Comparison of ENCODE assay signal across 9 mouse cellular contexts in the genomic region with DNA sequence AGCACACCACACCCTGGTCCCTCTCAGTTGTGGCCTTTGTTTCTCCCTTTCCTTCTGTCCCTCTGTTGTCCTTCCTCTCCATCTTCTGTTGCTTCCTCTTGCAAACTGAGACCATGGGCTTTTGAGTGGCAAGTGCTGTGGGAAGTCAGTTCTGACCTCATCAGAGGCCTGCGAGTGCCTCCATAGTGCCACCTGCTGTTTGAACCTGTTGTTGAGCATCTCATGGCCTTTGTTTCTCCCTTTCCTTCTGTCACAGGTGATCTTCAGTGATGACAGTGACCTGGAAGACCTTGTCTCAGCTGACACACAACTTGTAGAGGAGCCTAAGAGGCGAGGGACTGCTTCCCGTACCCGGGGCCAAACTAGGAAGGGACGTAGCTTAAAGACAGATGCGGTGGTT. TPM values are rescaled to one million over a fixed set of nuclear protein-coding genes. Genes with fewer than 3 reads are reported as not detected.
DNase-seq lines count a peak whose midpoint lies in the region; ATAC-seq and TF ChIP-seq lines count a peak whose summit lies in the region.
"Had no signal": no experiment of that assay in that cellular context is flagged by ENCODE, and none has a peak within 500 bp of the region (broad histone marks: within the 10 kb centered on the region; RNA-seq: fewer than 3 reads in every experiment).

No protein-coding gene starts in this region.

- ATAC-seq in hindbrain, embryonic 12.5 days (ENCODE audit: low FRiP score), result no peak
- peak; percentile 71 for ATAC-seq in megakaryocyte-erythroid progenitor cell, adult 5-6 weeks (replicated peaks; ENCODE audit: low FRiP score, low TSS enrichment, poor library complexity, severe bottlenecking)

- no peak overlapping the region for H3K27ac ChIP-seq in hindbrain, embryonic 10.5 days
- no peak overlapping the region for H3K27ac ChIP-seq in hindbrain, embryonic 12.5 days
- H3K27ac ChIP-seq in CH12.LX (ENCODE audit: insufficient read depth, low read depth), result 0 out of 2 replicates have a peak overlapping the region, but pooled peaks have one; percentile 1
- H3K27ac ChIP-seq: limb, embryonic 13.5 days had no signal

- no peak overlapping the region for H3K4me2 ChIP-seq in hindbrain, embryonic 12.5 days (replicated peaks)
- H3K4me2 ChIP-seq in CH12.LX (ENCODE audit: insufficient read depth, low read depth, poor library complexity, severe bottlenecking), result no peak overlapping the region
- H3K4me2 ChIP-seq: limb, embryonic 13.5 days had no signal

- H3K4me1 ChIP-seq in hindbrain, embryonic 10.5 days (replicated peaks), result no peaks in the 10 kb centered on the region
- no peaks in the 10 kb centered on the region for H3K4me1 ChIP-seq in hindbrain, embryonic 12.5 days
- H3K4me1 ChIP-seq in CH12.LX (ENCODE audit: control insufficient read depth in 1 of 2, insufficient read depth in 2 of 2), result peaks cover under 1 to 21% of the 10 kb centered on the region in 2 experiments; a peak in 2 of 4 replicates
- H3K4me1 ChIP-seq: limb, embryonic 13.5 days had no signal

- WGBS in hindbrain, embryonic 10.5 days, result 92% methylated on average over 6 of the region's 6 CpGs
- WGBS in hindbrain, embryonic 12.5 days, result 87% methylated on average over 6 of the region's 6 CpGs

- in situ Hi-C loops in CH12.LX (cut with MboI; ENCODE audit: low pct_ligation_motif_present, low pct_unique_long_range_greater_than_20kb, low sequenced_read_pairs), result loop anchor here (5.0 kb wide), 2 partner anchors 34 to 79 kb away; no protein-coding TSS in a partner anchor

- DNase-seq in hindbrain, embryonic 10.5 days (ENCODE audit: low spot score), result peak; percentile 43
- peak; percentile 82 for DNase-seq in CH12.LX (ENCODE audit: extremely low read depth)
- peak; percentile 69 for DNase-seq in cerebellum, adult 18-20 months
- peak; percentile 60 for DNase-seq in gastrocnemius, postnatal 14 days
- peak; percentile 72 for DNase-seq in layer of hippocampus, adult 9-11 months
- peak; percentile 71 for DNase-seq in testis, postnatal 10 days (ENCODE audit: low spot score)

- dilution Hi-C loops in CH12.LX (cut with MboI; ENCODE audit: extremely low pct_ligation_motif_present, extremely low pct_unique_long_range_greater_than_20kb, low sequenced_read_pairs), result no loop called here

- TF ChIP-seq POLR2A in CH12.LX (IDR thresholded peaks at IDR 0.05; ENCODE audit: low read depth, low read length), result no peak

- intact Hi-C loops in gastrocnemius, postnatal 14 days (cut with DNase I; ENCODE audit: low total_unique reads), result loop anchor here (5.0 kb wide), 1 partner anchor 74 kb away; no protein-coding TSS in a partner anchor

- H3K79me2 ChIP-seq in CH12.LX (replicated peaks; ENCODE audit: control insufficient read depth, extremely low read depth, insufficient read depth, poor library complexity, severe bottlenecking), result no peaks in the 10 kb centered on the region

- no peak overlapping the region for H3K4me3 ChIP-seq in hindbrain, embryonic 10.5 days
- H3K4me3 ChIP-seq in hindbrain, embryonic 12.5 days, result no peak overlapping the region
- no peak overlapping the region for H3K4me3 ChIP-seq in CH12.LX (replicated peaks in 1 of 3; ENCODE audit: low read depth in 2 of 3, low read length in 2 of 3, poor library complexity in 1 of 3)
- H3K4me3 ChIP-seq: limb, embryonic 13.5 days had no signal

- no peaks in the 10 kb centered on the region for H3K9me3 ChIP-seq in hindbrain, embryonic 10.5 days
- no peaks in the 10 kb centered on the region for H3K9me3 ChIP-seq in hindbrain, embryonic 12.5 days (replicated peaks)
- no peaks in the 10 kb centered on the region for H3K9me3 ChIP-seq in CH12.LX (replicated peaks; ENCODE audit: low read length)
- H3K9me3 ChIP-seq: limb, embryonic 13.5 days had no signal

- TF ChIP-seq CTCF in CH12.LX (conservative IDR thresholded peaks at IDR 0.05 in 1 of 2, IDR thresholded peaks at IDR 0.05 in 1 of 2; ENCODE audit: low read depth in 2 of 2, low read length in 2 of 2), result peak; percentile 69 to 82; a peak in 3 of 4 replicates

- H3K27me3 ChIP-seq in hindbrain, embryonic 10.5 days (ENCODE audit: insufficient read depth, poor library complexity, severe bottlenecking), result no peaks in the 10 kb centered on the region
- no peaks in the 10 kb centered on the region for H3K27me3 ChIP-seq in hindbrain, embryonic 12.5 days
- H3K27me3 ChIP-seq in CH12.LX (replicated peaks), result no peaks in the 10 kb centered on the region
- H3K27me3 ChIP-seq: limb, embryonic 13.5 days had no signal

- H3K9ac ChIP-seq in hindbrain, embryonic 12.5 days, result no peak overlapping the region
- no peak overlapping the region for H3K9ac ChIP-seq in CH12.LX (ENCODE audit: insufficient read depth, low read depth)
- H3K9ac ChIP-seq: limb, embryonic 13.5 days had no signal

- no peak for TF ChIP-seq EP300 in CH12.LX (IDR thresholded peaks at IDR 0.05; ENCODE audit: low read length)

- peaks cover 96% of the 10 kb centered on the region for H3K36me3 ChIP-seq in hindbrain, embryonic 10.5 days
- peaks cover 68% of the 10 kb centered on the region for H3K36me3 ChIP-seq in hindbrain, embryonic 12.5 days
- H3K36me3 ChIP-seq in CH12.LX (replicated peaks in 1 of 2; ENCODE audit: control insufficient read depth in 1 of 2, insufficient read depth in 1 of 2, low read length in 1 of 2), result peaks cover 74 to 86% of the 10 kb centered on the region in 2 experiments

- TF ChIP-seq RAD21 in CH12.LX (IDR thresholded peaks at IDR 0.05; ENCODE audit: low read depth, low read length), result peak; percentile 54

TF ChIP-seq in CH12.LX, 34 proteins besides CTCF, POLR2A, EP300 and RAD21:
- TF ChIP-seq SMC3 (IDR thresholded peaks at IDR 0.05; ENCODE audit: low read depth, low read length), result peak; percentile 83
- TF ChIP-seq TBP (conservative IDR thresholded peaks at IDR 0.05; ENCODE audit: low read depth, low read length), result no peak

RNA-seq across cellular contexts. Expression of a gene that starts 9.7 kb away (rescaled TPM):
- 331 and 368 TPM in 2 replicates for polyA plus RNA-seq in hindbrain, embryonic 10.5 days (2016; fragmentation: Nextera tagmentation; extraction: Ambion mirVana)
- 331 and 402 TPM in 2 replicates for polyA plus RNA-seq in hindbrain, embryonic 12.5 days (2016; fragmentation: Nextera tagmentation; extraction: Ambion mirVana)
- total RNA-seq in CH12.LX (2012; rRNA removed), result 265 and 269 TPM in 2 replicates
- 296 and 371 TPM in 2 replicates for total RNA-seq in CH12.LX (2014; rRNA removed)
- 356 and 502 TPM in 2 replicates for polyA plus RNA-seq in CH12.LX (2012; ENCODE audit: insufficient read length, low read depth)
- total RNA-seq in gastrocnemius, postnatal 14 days (2021), result 100 to 1,000 TPM; 212 to 228 TPM
- total RNA-seq in megakaryocyte-erythroid progenitor cell, adult 5-6 weeks (2014; fragmentation: Nextera tagmentation), result 210 and 293 TPM in 2 replicates
- 214 and 318 TPM in 2 replicates for total RNA-seq in megakaryocyte-erythroid progenitor cell, adult 5-6 weeks (2017)

RNA-seq across cellular contexts. Expression of a gene that starts 15.2 kb away (rescaled TPM):
- polyA plus RNA-seq in hindbrain, embryonic 10.5 days (2016; fragmentation: Nextera tagmentation; extraction: Ambion mirVana), result 119 and 120 TPM in 2 replicates
- polyA plus RNA-seq in hindbrain, embryonic 12.5 days (2016; fragmentation: Nextera tagmentation; extraction: Ambion mirVana), result 78.4 and 90.8 TPM in 2 replicates
- total RNA-seq in CH12.LX (2012; rRNA removed) (105 and 126 TPM in 2 replicates), CH12.LX (2014; rRNA removed) (121 and 133 TPM in 2 replicates)
- 132 and 166 TPM in 2 replicates for polyA plus RNA-seq in CH12.LX (2012; ENCODE audit: insufficient read length, low read depth)
- total RNA-seq in gastrocnemius, postnatal 14 days (2021), result 10 to 100 TPM; 17.6 to 19.0 TPM
- 85.2 and 86.5 TPM in 2 replicates for total RNA-seq in megakaryocyte-erythroid progenitor cell, adult 5-6 weeks (2014; fragmentation: Nextera tagmentation)
- total RNA-seq in megakaryocyte-erythroid progenitor cell, adult 5-6 weeks (2017), result 60.8 and 73.8 TPM in 2 replicates

RNA-seq across cellular contexts. Expression of a gene that starts 20.2 kb away (rescaled TPM):
- polyA plus RNA-seq in hindbrain, embryonic 10.5 days (2016; fragmentation: Nextera tagmentation; extraction: Ambion mirVana), result 42.6 and 52.2 TPM in 2 replicates
- polyA plus RNA-seq in hindbrain, embryonic 12.5 days (2016; fragmentation: Nextera tagmentation; extraction: Ambion mirVana), result 26.7 and 27.3 TPM in 2 replicates
- total RNA-seq in CH12.LX (2012; rRNA removed) (51.0 and 64.6 TPM in 2 replicates), CH12.LX (2014; rRNA removed) (41.0 and 41.3 TPM in 2 replicates)
- 80.7 and 110 TPM in 2 replicates for polyA plus RNA-seq in CH12.LX (2012; ENCODE audit: insufficient read length, low read depth)
- total RNA-seq in gastrocnemius, postnatal 14 days (2021), result 1 to 10 TPM; 1.1 to 4.1 TPM
- 54.5 and 68.3 TPM in 2 replicates for total RNA-seq in megakaryocyte-erythroid progenitor cell, adult 5-6 weeks (2014; fragmentation: Nextera tagmentation)
- total RNA-seq in megakaryocyte-erythroid progenitor cell, adult 5-6 weeks (2017), result 16.6 and 40.6 TPM in 2 replicates

RNA-seq across cellular contexts. Expression of a gene that starts 34.3 kb away (rescaled TPM):
- 102 and 122 TPM in 2 replicates for polyA plus RNA-seq in hindbrain, embryonic 10.5 days (2016; fragmentation: Nextera tagmentation; extraction: Ambion mirVana)
- polyA plus RNA-seq in hindbrain, embryonic 12.5 days (2016; fragmentation: Nextera tagmentation; extraction: Ambion mirVana), result 54.6 and 60.9 TPM in 2 replicates
- total RNA-seq in CH12.LX (2012; rRNA removed), result 95.5 and 98.3 TPM in 2 replicates
- total RNA-seq in CH12.LX (2014; rRNA removed), result 107 and 126 TPM in 2 replicates
- polyA plus RNA-seq in CH12.LX (2012; ENCODE audit: insufficient read length, low read depth), result 241 and 266 TPM in 2 replicates
- total RNA-seq in gastrocnemius, postnatal 14 days (2021), result 1 to 10 TPM; 7.2 to 8.4 TPM
- total RNA-seq in megakaryocyte-erythroid progenitor cell, adult 5-6 weeks (2014; fragmentation: Nextera tagmentation), result 145 and 165 TPM in 2 replicates
- total RNA-seq in megakaryocyte-erythroid progenitor cell, adult 5-6 weeks (2017), result 179 and 207 TPM in 2 replicates

RNA-seq across cellular contexts. Expression of a gene that starts 37.0 kb away (rescaled TPM):
- polyA plus RNA-seq in hindbrain, embryonic 10.5 days (2016; fragmentation: Nextera tagmentation; extraction: Ambion mirVana), result 61.5 and 66.1 TPM in 2 replicates
- polyA plus RNA-seq in hindbrain, embryonic 12.5 days (2016; fragmentation: Nextera tagmentation; extraction: Ambion mirVana), result 54.2 and 54.9 TPM in 2 replicates
- 31.1 and 37.1 TPM in 2 replicates for total RNA-seq in CH12.LX (2012; rRNA removed)
- total RNA-seq in CH12.LX (2014; rRNA removed), result 43.7 and 51.8 TPM in 2 replicates
- 76.2 and 90.6 TPM in 2 replicates for polyA plus RNA-seq in CH12.LX (2012; ENCODE audit: insufficient read length, low read depth)
- 10 to 100 TPM; 14.5 to 14.9 TPM for total RNA-seq in gastrocnemius, postnatal 14 days (2021)
- total RNA-seq in megakaryocyte-erythroid progenitor cell, adult 5-6 weeks (2014; fragmentation: Nextera tagmentation), result 30.4 and 32.9 TPM in 2 replicates
- total RNA-seq in megakaryocyte-erythroid progenitor cell, adult 5-6 weeks (2017), result 14.2 and 19.5 TPM in 2 replicates
